Mouse (Mus musculus): ENCODE results near the gene Snrk. TPM values are rescaled to one million over a fixed set of nuclear protein-coding genes. Genes with fewer than 3 reads are reported as not detected.
A peak's percentile ranks its signal among the peaks of the same experiment; 100 is the strongest.

Snrk gene
- polyA plus RNA-seq, 1 experiment from 2014 or later: 49.9 TPM

DNA sequence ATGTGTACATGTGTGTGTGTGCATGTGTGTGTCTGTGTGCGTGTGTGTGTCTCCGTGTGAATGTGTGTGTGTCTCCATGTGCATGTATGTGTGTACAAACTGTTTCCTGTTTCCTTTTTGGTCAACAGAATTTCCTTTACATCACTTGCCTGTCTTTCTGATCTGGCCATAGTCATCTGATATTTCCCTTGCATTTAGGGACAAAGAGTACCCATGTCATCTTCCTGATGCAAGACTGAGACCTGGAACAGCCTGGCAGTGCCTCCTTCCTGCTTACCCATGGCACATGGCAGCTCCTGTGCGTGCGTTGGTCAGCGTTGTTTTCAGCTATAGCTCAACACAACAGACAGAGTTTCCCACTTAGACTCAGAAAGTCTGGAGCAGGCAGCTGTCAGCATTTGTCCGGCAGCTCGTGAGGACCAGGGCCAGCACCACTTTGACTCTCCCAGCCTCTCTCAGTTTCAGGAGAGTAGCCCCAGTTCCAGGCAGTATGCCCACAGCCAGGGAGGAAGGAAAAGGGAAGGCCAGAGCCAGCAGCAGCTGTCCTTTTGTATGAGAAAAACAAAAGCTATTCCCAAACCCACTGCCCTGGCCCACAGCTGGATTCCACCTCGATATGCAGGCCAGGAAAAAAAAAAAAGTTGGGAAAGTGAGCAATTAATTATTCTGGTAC is 7.4 kb upstream of the Snrk start:
- no peak for ATAC-seq (replicated peaks; ENCODE audit: insufficient number of reproducible peaks, insufficient read depth, low FRiP score, low read depth)
- peaks cover 23% of the 10 kb centered on the region; the same call in 1 of the 2 replicates for H3K4me1 ChIP-seq (replicated peaks)
- no peak overlapping the region for H3K4me3 ChIP-seq
- WGBS: 49% methylated on average over 8 of the region's 8 CpGs
- no peak overlapping the region for H3K4me2 ChIP-seq
- no peaks in the 10 kb centered on the region for H3K36me3 ChIP-seq
- H3K27me3 ChIP-seq: no peaks in the 10 kb centered on the region
- H3K9ac ChIP-seq: no peak overlapping the region
- H3K27ac ChIP-seq: peak overlapping the region; percentile 64
- no peaks in the 10 kb centered on the region for H3K9me3 ChIP-seq (replicated peaks)

GRCm38 (mm10) chr9:122110508-122110907 is 6.6 kb upstream of the Snrk start:
- no peak for ATAC-seq (replicated peaks; ENCODE audit: insufficient number of reproducible peaks, insufficient read depth, low FRiP score, low read depth)
- WGBS: 80% methylated on average over 6 of the region's 6 CpGs
- no peak overlapping the region for H3K9ac ChIP-seq

GRCm38 (mm10) chr9:122110921-122111320 is 6.1 kb upstream of the Snrk start:
- WGBS: 81% methylated on average over 5 of the region's 5 CpGs
- no peaks in the 10 kb centered on the region for H3K27me3 ChIP-seq
- ATAC-seq (replicated peaks; ENCODE audit: insufficient number of reproducible peaks, insufficient read depth, low FRiP score, low read depth): no peak

More at GRCm38 (mm10) chr9:122110508-122110907, 6.6 kb upstream of the Snrk start:
- H3K4me1 ChIP-seq (replicated peaks): peaks cover 23% of the 10 kb centered on the region; the same call in 1 of the 2 replicates
- H3K9me3 ChIP-seq (replicated peaks): no peaks in the 10 kb centered on the region
- H3K4me3 ChIP-seq: no peak overlapping the region
- no peaks in the 10 kb centered on the region for H3K36me3 ChIP-seq
- no peaks in the 10 kb centered on the region for H3K27me3 ChIP-seq
- H3K4me2 ChIP-seq: no peak overlapping the region
- peak overlapping the region; percentile 64 for H3K27ac ChIP-seq

GRCm38 (mm10) chr9:122115552-122115951 is 1.5 kb upstream of the Snrk start:
- no peaks in the 10 kb centered on the region for H3K9me3 ChIP-seq (replicated peaks)
- H3K36me3 ChIP-seq: no peaks in the 10 kb centered on the region
- no peak overlapping the region for H3K4me3 ChIP-seq
- peaks cover 19% of the 10 kb centered on the region for H3K4me1 ChIP-seq (replicated peaks)
- ATAC-seq (replicated peaks; ENCODE audit: insufficient number of reproducible peaks, insufficient read depth, low FRiP score, low read depth): no peak
- no peaks in the 10 kb centered on the region for H3K27me3 ChIP-seq
- no peak overlapping the region for H3K9ac ChIP-seq
- 75% methylated on average over 4 of the region's 4 CpGs for WGBS
- H3K4me2 ChIP-seq: no peak overlapping the region
- no peak overlapping the region for H3K27ac ChIP-seq

More at GRCm38 (mm10) chr9:122110921-122111320, 6.1 kb upstream of the Snrk start:
- H3K9me3 ChIP-seq (replicated peaks): no peaks in the 10 kb centered on the region
- no peak overlapping the region for H3K9ac ChIP-seq
- no peak overlapping the region for H3K4me2 ChIP-seq
- no peak overlapping the region for H3K4me3 ChIP-seq
- peaks cover 23% of the 10 kb centered on the region; the same call in 1 of the 2 replicates for H3K4me1 ChIP-seq (replicated peaks)
- H3K36me3 ChIP-seq: no peaks in the 10 kb centered on the region
- H3K27ac ChIP-seq: no peak overlapping the region; the same call in 1 of the 2 replicates

DNA sequence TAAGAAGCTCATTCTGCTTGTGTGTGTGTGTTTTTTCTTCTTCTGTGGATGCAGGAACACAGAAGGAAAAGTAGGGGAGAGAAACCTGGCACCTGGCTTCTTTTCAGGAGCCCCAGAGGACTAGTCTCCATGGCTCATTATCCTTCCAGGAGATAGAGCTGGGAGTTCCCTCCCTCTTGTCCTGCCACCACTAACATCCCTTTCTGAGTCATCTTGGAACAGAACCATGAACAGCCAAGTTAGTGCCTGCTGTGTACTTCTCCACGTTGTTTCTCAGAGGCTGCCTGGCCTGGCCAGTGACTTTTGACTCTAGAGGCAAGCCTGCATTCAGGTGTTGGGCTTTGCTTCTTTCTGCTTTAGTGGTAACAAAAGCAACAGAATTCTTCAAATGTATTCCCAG is 707 bp upstream of the Snrk start:
- no peak for ATAC-seq (replicated peaks; ENCODE audit: insufficient number of reproducible peaks, insufficient read depth, low FRiP score, low read depth)
- Histone ChIP-seq H3K36me3 (no peaks in the 10 kb centered on the region), H3K27ac (no peak overlapping the region), H3K4me2 (no peak overlapping the region), H3K4me3 (no peak overlapping the region), H3K27me3 (no peaks in the 10 kb centered on the region), H3K9me3 (replicated peaks) (no peaks in the 10 kb centered on the region), H3K9ac (no peak overlapping the region), H3K4me1 (replicated peaks) (peaks cover 21% of the 10 kb centered on the region)
- 52% methylated on average over 1 of the region's 1 CpGs for WGBS

GRCm38 (mm10) chr9:122117692-122118529 is 845 bp downstream of the Snrk start:
- peaks cover 25% of the 10 kb centered on the region for H3K4me1 ChIP-seq (replicated peaks)

GRCm38 (mm10) chr9:122120089-122120488 is 3.0 kb downstream of the Snrk start:
- no peak for ATAC-seq (replicated peaks; ENCODE audit: insufficient number of reproducible peaks, insufficient read depth, low FRiP score, low read depth)
- 0 out of 2 replicates have a peak overlapping the region, but pooled peaks have one; percentile 17 for H3K4me3 ChIP-seq
- H3K4me2 ChIP-seq: peak overlapping the region; percentile 35

More at GRCm38 (mm10) chr9:122117692-122118529, 845 bp downstream of the Snrk start:
- Histone ChIP-seq H3K27ac (peak overlapping the region; percentile 84), H3K4me2 (peak overlapping the region; percentile 71), H3K9ac (peak overlapping the region; percentile 96), H3K27me3 (no peaks in the 10 kb centered on the region), H3K36me3 (no peaks in the 10 kb centered on the region), H3K9me3 (replicated peaks) (no peaks in the 10 kb centered on the region), H3K4me3 (peak overlapping the region; percentile 84)
- WGBS: 4% methylated on average over 40 of the region's 40 CpGs
- ATAC-seq (replicated peaks; ENCODE audit: insufficient number of reproducible peaks, insufficient read depth, low FRiP score, low read depth): peak; percentile 41; the same call in 1 of the 2 replicates

DNA sequence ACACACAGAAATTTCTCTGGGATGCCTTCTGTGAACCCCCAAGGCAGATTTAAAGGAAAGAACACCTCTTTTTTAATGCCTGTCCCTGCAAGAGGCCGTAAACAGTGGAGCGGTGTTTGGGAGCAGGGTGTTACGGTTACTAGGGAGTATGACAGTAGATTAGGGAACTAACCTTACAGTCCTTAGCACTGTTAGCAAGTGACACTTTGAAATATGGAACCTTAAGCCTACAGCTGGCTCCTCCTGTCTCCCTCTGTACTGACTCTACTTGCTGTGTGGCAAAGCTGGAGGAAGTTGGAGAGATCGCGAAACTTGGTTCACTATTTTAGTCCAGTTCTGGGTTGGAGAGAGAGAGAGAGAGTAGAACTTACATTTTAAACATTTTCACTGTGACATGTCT is 5.0 kb downstream of the Snrk start:
- WGBS: 79% methylated on average over 5 of the region's 5 CpGs
- H3K4me3 ChIP-seq: no peak overlapping the region
- H3K9ac ChIP-seq: no peak overlapping the region
- no peak overlapping the region for H3K27ac ChIP-seq
- H3K36me3 ChIP-seq: no peaks in the 10 kb centered on the region
- no peaks in the 10 kb centered on the region for H3K9me3 ChIP-seq (replicated peaks)
- 0 out of 2 replicates have a peak overlapping the region, but pooled peaks have one; percentile 3 for H3K4me2 ChIP-seq
- H3K4me1 ChIP-seq (replicated peaks): peaks cover 34% of the 10 kb centered on the region
- ATAC-seq (replicated peaks; ENCODE audit: insufficient number of reproducible peaks, insufficient read depth, low FRiP score, low read depth): no peak
- H3K27me3 ChIP-seq: no peaks in the 10 kb centered on the region

More at GRCm38 (mm10) chr9:122120089-122120488, 3.0 kb downstream of the Snrk start:
- no peaks in the 10 kb centered on the region for H3K36me3 ChIP-seq
- H3K27me3 ChIP-seq: no peaks in the 10 kb centered on the region
- H3K9me3 ChIP-seq (replicated peaks): no peaks in the 10 kb centered on the region
- no peak overlapping the region for H3K9ac ChIP-seq
- WGBS: 40% methylated on average over 3 of the region's 3 CpGs
- peaks cover 30% of the 10 kb centered on the region for H3K4me1 ChIP-seq (replicated peaks)
- no peak overlapping the region for H3K27ac ChIP-seq

- Histone ChIP-seq H3K36me3 (no peaks in the 10 kb centered on the region), H3K4me1 (replicated peaks) (peaks cover 38% of the 10 kb centered on the region), H3K9ac (no peak overlapping the region), H3K4me3 (no peak overlapping the region), H3K4me2 (peak overlapping the region; percentile 17; the same call in 1 of the 2 replicates), H3K27ac (no peak overlapping the region), H3K9me3 (replicated peaks) (no peaks in the 10 kb centered on the region), H3K27me3 (no peaks in the 10 kb centered on the region)
- no peak for ATAC-seq (replicated peaks; ENCODE audit: insufficient number of reproducible peaks, insufficient read depth, low FRiP score, low read depth)
- 63% methylated on average over 5 of the region's 5 CpGs for WGBS
Measured at GRCm38 (mm10) chr9:122123181-122123580, 6.1 kb downstream of the Snrk start.

- no peak overlapping the region for H3K4me2 ChIP-seq
- no peaks in the 10 kb centered on the region for H3K27me3 ChIP-seq
- no peaks in the 10 kb centered on the region for H3K36me3 ChIP-seq
- no peaks in the 10 kb centered on the region for H3K9me3 ChIP-seq (replicated peaks)
- WGBS: 68% methylated on average over 5 of the region's 5 CpGs
- no peak overlapping the region for H3K4me3 ChIP-seq
- H3K9ac ChIP-seq: no peak overlapping the region
- peaks cover 31% of the 10 kb centered on the region for H3K4me1 ChIP-seq (replicated peaks)
- no peak for ATAC-seq (replicated peaks; ENCODE audit: insufficient number of reproducible peaks, insufficient read depth, low FRiP score, low read depth)
- no peak overlapping the region for H3K27ac ChIP-seq
Measured at GRCm38 (mm10) chr9:122125723-122126290, 8.7 kb downstream of the Snrk start.

DNA sequence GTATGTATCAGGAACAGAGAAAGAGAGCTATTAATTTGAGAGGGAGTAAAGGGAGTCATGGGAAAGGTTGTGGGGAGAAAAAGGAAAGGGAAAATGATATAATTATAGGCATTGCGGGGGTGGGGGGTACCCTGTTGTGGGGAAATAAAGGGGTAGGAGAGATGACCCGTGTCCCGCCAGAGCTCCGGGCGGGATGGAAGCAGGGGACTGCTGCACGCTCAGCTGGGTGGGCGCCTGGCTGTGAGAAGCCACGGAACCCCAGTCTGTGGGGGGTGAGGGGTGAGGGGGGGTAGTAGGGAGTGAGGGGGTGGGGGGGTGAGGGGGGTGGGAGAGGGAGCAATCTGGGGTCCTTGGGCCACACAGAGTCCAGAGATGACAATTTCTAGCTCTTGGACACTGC is 9.7 kb downstream of the Snrk start:
- Histone ChIP-seq H3K27ac (no peak overlapping the region), H3K4me2 (no peak overlapping the region), H3K9ac (no peak overlapping the region), H3K36me3 (no peaks in the 10 kb centered on the region), H3K4me3 (no peak overlapping the region), H3K4me1 (replicated peaks) (peaks cover 35% of the 10 kb centered on the region), H3K9me3 (replicated peaks) (no peaks in the 10 kb centered on the region), H3K27me3 (no peaks in the 10 kb centered on the region)
- no peak for ATAC-seq (replicated peaks; ENCODE audit: insufficient number of reproducible peaks, insufficient read depth, low FRiP score, low read depth)
- whole genome bisulfite sequencing: 97% methylated on average over 7 of the region's 8 CpGs
